Mouse (Mus musculus) liver, embryonic 14.5 days (tissue): ENCODE data around the gene Stx8.

Experiments
- CTCF ChIP-seq: IDR thresholded peaks from 2 replicates; pipeline ENCODE4 v1.5.1; 2016; ENCODE audit warnings: antibody characterized with exemption, low read depth, control low read depth
- EP300 ChIP-seq: IDR thresholded peaks from 2 replicates; pipeline ENCODE4 v1.6.1; 2016; ENCODE audit warnings: antibody characterized with exemption, low read depth

GRCm38 (mm10) chr11:68199103-68199502 is 233.1 kb downstream of the Stx8 start:
- no peak for TF ChIP-seq CTCF
- no peak for TF ChIP-seq EP300
